Mouse (Mus musculus) megakaryocyte, embryonic 14.5 days (primary cell): ENCODE results near the gene Slc38a6.

ENCODE experiments used
- FLI1 ChIP-seq: IDR thresholded peaks from 2 replicates; pipeline ENCODE4 v1.6.1; 2012; ENCODE audit warnings: low read length, inconsistent platforms, mixed read lengths
- GATA1 ChIP-seq: IDR thresholded peaks from 3 replicates; pipeline ENCODE4 v1.6.1; 2012; ENCODE audit warnings: mixed read lengths, low read length, inconsistent platforms, borderline replicate concordance

- TF ChIP-seq GATA1 (no peak), FLI1 (no peak)
Measured at GRCm38 (mm10) chr12:73317706-73318686, 31.4 kb downstream of the Slc38a6 start.
